Mouse (Mus musculus) MEL (cell line): ENCODE measurements around the gene Fyn. TPM values are rescaled to one million over a fixed set of nuclear protein-coding genes. Genes with fewer than 3 reads are reported as not detected.

Source experiments
- DNase-seq: peaks from one replicate; pipeline ENCODE4 v3.0.0; 2011; ENCODE audit warnings: low read depth, low spot score
- H3K27ac ChIP-seq: 2 replicates; pipeline ENCODE4 v1.5.1; 2012; ENCODE audit warnings: low read depth, mild to moderate bottlenecking, control low read depth, low read length, moderate library complexity; ENCODE audit not compliant: control insufficient read depth
- H3K27me3 ChIP-seq, 2 experiments: fragments of 150-350 bp in 1 of 2; sonication (generic) in 1 of 2; 2 replicates each; pipeline ENCODE4 v1.6.1; 2012; ENCODE audit warnings: low read length in 2 of 2, mild to moderate bottlenecking in 2 of 2, improper control_type of control experiment in 1 of 2, moderate library complexity in 1 of 2; ENCODE audit not compliant: insufficient read depth in 2 of 2, control insufficient read depth in 1 of 2
- H3K36me3 ChIP-seq, 2 experiments: 2 replicates each; pipeline ENCODE4 v1.6.1; 2012 to 2014; ENCODE audit warnings: low read length in 2 of 2, improper control_type of control experiment in 1 of 2, inconsistent platforms in 1 of 2, mild to moderate bottlenecking in 1 of 2; ENCODE audit not compliant: insufficient read depth in 2 of 2, control insufficient read depth in 1 of 2
- H3K4me1 ChIP-seq, 2 experiments: fragments of 150-350 bp in 1 of 2; sonication (generic) in 1 of 2; 2 replicates each; pipeline ENCODE4 v1.6.1; 2012; ENCODE audit warnings: low read length in 2 of 2, improper control_type of control experiment in 1 of 2, mild to moderate bottlenecking in 1 of 2; ENCODE audit not compliant: insufficient read depth in 2 of 2, control insufficient read depth in 1 of 2
- H3K4me3 ChIP-seq, 2 experiments: fragments of 150-350 bp in 1 of 2; sonication (generic) in 1 of 2; 2 replicates each; pipeline ENCODE4 v1.5.1; 2012; ENCODE audit warnings: low read depth in 2 of 2, low read length in 2 of 2, mild to moderate bottlenecking in 2 of 2, moderate library complexity in 2 of 2, control low read depth in 1 of 2, improper control_type of control experiment in 1 of 2; ENCODE audit not compliant: control insufficient read depth in 1 of 2, insufficient read depth in 1 of 2
- H3K79me2 ChIP-seq: 2 replicates; pipeline ENCODE4 v1.6.1; 2012; ENCODE audit warnings: mild to moderate bottlenecking, low read length, moderate library complexity; ENCODE audit not compliant: control insufficient read depth, poor library complexity, insufficient read depth
- H3K9ac ChIP-seq: 2 replicates; pipeline ENCODE4 v1.6.1; 2012; ENCODE audit warnings: low read depth, mild to moderate bottlenecking, control low read depth, low read length, moderate library complexity; ENCODE audit not compliant: control insufficient read depth, poor library complexity, severe bottlenecking
- H3K9me3 ChIP-seq: fragments of 150-350 bp; sonication (generic); replicated peaks from 2 replicates; pipeline ENCODE4 v1.6.1; 2012; ENCODE audit warnings: mild to moderate bottlenecking, low read length, improper control_type of control experiment, moderate library complexity; ENCODE audit not compliant: insufficient read depth
- BHLHE40 ChIP-seq: IDR thresholded peaks from 2 replicates; pipeline ENCODE4 v1.6.1; 2012; ENCODE audit warnings: low read depth, mild to moderate bottlenecking, inconsistent platforms, low read length, improper control_type of control experiment, borderline replicate concordance
- CHD1 ChIP-seq: IDR thresholded peaks from 2 replicates; pipeline ENCODE4 v1.6.1; 2012; ENCODE audit warnings: low read depth, mild to moderate bottlenecking, inconsistent platforms, low read length, improper control_type of control experiment
- CHD2 ChIP-seq: IDR thresholded peaks from 2 replicates; pipeline ENCODE4 v1.6.1; 2011; ENCODE audit warnings: low read length, improper control_type of control experiment
- E2F4 ChIP-seq: IDR thresholded peaks from 2 replicates; pipeline ENCODE4 v1.6.1; 2011; ENCODE audit warnings: low read depth, low read length, improper control_type of control experiment, borderline replicate concordance
- ELF1 ChIP-seq: IDR thresholded peaks from 2 replicates; pipeline ENCODE4 v1.6.1; 2014; ENCODE audit warnings: low read depth, mild to moderate bottlenecking, inconsistent platforms, low read length, improper control_type of control experiment, moderate library complexity
- EP300 ChIP-seq, 2 experiments: IDR thresholded peaks; 2 replicates each; pipeline ENCODE4 v1.6.1; 2011; ENCODE audit warnings: improper control_type of control experiment in 2 of 2, low read length in 2 of 2, low read depth in 1 of 2, mild to moderate bottlenecking in 1 of 2
- GATA1 ChIP-seq: IDR thresholded peaks from 2 replicates; pipeline ENCODE4 v1.6.1; 2011; ENCODE audit warnings: low read depth, low read length, improper control_type of control experiment
- HCFC1 ChIP-seq: IDR thresholded peaks from 2 replicates; pipeline ENCODE4 v1.6.1; 2012; ENCODE audit warnings: low read depth, mild to moderate bottlenecking, inconsistent platforms, low read length, improper control_type of control experiment, moderate library complexity
- MYB ChIP-seq: IDR thresholded peaks from 2 replicates; pipeline ENCODE4 v1.6.1; 2011; ENCODE audit warnings: mild to moderate bottlenecking, low read depth, low read length, improper control_type of control experiment
- MYC ChIP-seq: IDR thresholded peaks from 2 replicates; pipeline ENCODE4 v1.6.1; 2011; ENCODE audit warnings: low read depth, mild to moderate bottlenecking, low read length, improper control_type of control experiment, moderate library complexity
- POLR2A ChIP-seq, 2 experiments: IDR thresholded peaks; 2 replicates each; pipeline ENCODE4 v1.6.1; 2011 to 2012; ENCODE audit warnings: low read length in 2 of 2, mild to moderate bottlenecking in 2 of 2, control low read depth in 1 of 2, improper control_type of control experiment in 1 of 2, low read depth in 1 of 2, moderate library complexity in 1 of 2; ENCODE audit not compliant: control insufficient read depth in 1 of 2, insufficient read depth in 1 of 2, poor library complexity in 1 of 2
- POLR2AphosphoS5 ChIP-seq: IDR thresholded peaks from 2 replicates; pipeline ENCODE4 v1.6.1; 2012; ENCODE audit warnings: low read depth, borderline replicate concordance, mild to moderate bottlenecking, inconsistent platforms, low read length, moderate library complexity, mixed read lengths
- SIN3A ChIP-seq: IDR thresholded peaks from 2 replicates; pipeline ENCODE4 v1.6.1; 2012; ENCODE audit warnings: low read length, improper control_type of control experiment, inconsistent platforms
- TBP ChIP-seq: IDR thresholded peaks from 2 replicates; pipeline ENCODE4 v1.8.0; 2011; ENCODE audit warnings: low read depth, low read length, improper control_type of control experiment
- TCF12 ChIP-seq: IDR thresholded peaks from 2 replicates; pipeline ENCODE4 v1.6.1; 2014; ENCODE audit warnings: low read depth, mild to moderate bottlenecking, inconsistent platforms, low read length, improper control_type of control experiment, moderate library complexity
- USF1 ChIP-seq: IDR thresholded peaks from 2 replicates; pipeline ENCODE4 v1.6.1; 2014; ENCODE audit warnings: low read depth, mild to moderate bottlenecking, inconsistent platforms, low read length, improper control_type of control experiment, moderate library complexity
- USF2 ChIP-seq, 2 experiments: IDR thresholded peaks; 2 replicates each; pipeline ENCODE4 v1.6.1; 2011 to 2012; ENCODE audit warnings: improper control_type of control experiment in 2 of 2, low read length in 2 of 2, borderline replicate concordance in 1 of 2, inconsistent platforms in 1 of 2, low read depth in 1 of 2, mild to moderate bottlenecking in 1 of 2; ENCODE audit not compliant: insufficient read depth in 1 of 2
- ZC3H11A ChIP-seq: IDR thresholded peaks from 2 replicates; pipeline ENCODE4 v1.6.1; 2012; ENCODE audit warnings: low read depth, mild to moderate bottlenecking, inconsistent platforms, low read length, improper control_type of control experiment
- ZKSCAN1 ChIP-seq: IDR thresholded peaks from 2 replicates; pipeline ENCODE4 v1.6.1; 2012; ENCODE audit warnings: low read depth, mild to moderate bottlenecking, inconsistent platforms, low read length, improper control_type of control experiment, moderate library complexity
- ZNF384 ChIP-seq: IDR thresholded peaks from 2 replicates; pipeline ENCODE4 v1.6.1; 2012; ENCODE audit warnings: low read depth, mild to moderate bottlenecking, inconsistent platforms, low read length, improper control_type of control experiment
- polyA plus RNA-seq, 2 experiments: library from polyadenylated mRNA; stranded (reverse) in 1 of 2; unstranded in 1 of 2; fragments of >175 nt in 1 of 2; fragments of >200 nt in 1 of 2; gene quantifications; 2 replicates each; pipeline versions ENCODE4 v1.2.1 to v1.2.4; 2012; ENCODE audit warnings: low replicate concordance in 2 of 2, low read depth in 1 of 2; ENCODE audit not compliant: insufficient read length in 2 of 2, insufficient read depth in 1 of 2, missing spikeins in 1 of 2
- total RNA-seq: library from RNA; depleted of rRNA; stranded (reverse); fragments of 300-350 nt; gene quantifications from 2 replicates; pipeline ENCODE4 v1.2.3, GENCODE M21; 2012

The Fyn gene
- total and polyA plus RNA-seq, 3 experiments, result 0.03 TPM; not detected in 2

- H3K27me3 ChIP-seq, result no peaks in the 10 kb centered on the region; a peak in 1 of 4 replicates
- DNase-seq, result no peak
- no peaks in the 10 kb centered on the region for H3K79me2 ChIP-seq
- H3K27ac ChIP-seq, result no peak overlapping the region
- H3K4me1 ChIP-seq, result no peaks in the 10 kb centered on the region
- TF ChIP-seq SIN3A (no peak), CHD2 (no peak), USF2 (IDR thresholded peaks at IDR 0.05; ENCODE audit: borderline replicate concordance in 1 of 2, insufficient read depth in 1 of 2, low read depth in 1 of 2, low read length in 2 of 2) (no peak), USF1 (no peak), CHD1 (no peak), ELF1 (no peak), EP300 (IDR thresholded peaks at IDR 0.05; ENCODE audit: low read depth in 1 of 2, low read length in 2 of 2) (no peak), ZNF384 (no peak), POLR2A (IDR thresholded peaks at IDR 0.05; ENCODE audit: control insufficient read depth in 1 of 2, insufficient read depth in 1 of 2, low read depth in 1 of 2, low read length in 2 of 2, poor library complexity in 1 of 2) (no peak), MYC (no peak), HCFC1 (no peak), TCF12 (no peak), E2F4 (no peak), ZC3H11A (no peak), ZKSCAN1 (no peak), BHLHE40 (no peak), TBP (no peak)
- H3K36me3 ChIP-seq, result no peaks in the 10 kb centered on the region
- no peak overlapping the region for H3K4me3 ChIP-seq
- no peaks in the 10 kb centered on the region for H3K9me3 ChIP-seq
- H3K9ac ChIP-seq, result no peak overlapping the region
Observed at GRCm38 (mm10) chr10:39562383-39562782, 193.7 kb downstream of the Fyn start.

- Histone ChIP-seq H3K36me3 (no peaks in the 10 kb centered on the region), H3K4me1 (no peaks in the 10 kb centered on the region)
- no peak for DNase-seq
Observed at GRCm38 (mm10) chr10:39563552-39564223, 195.0 kb downstream of the Fyn start.

More at GRCm38 (mm10) chr10:39563552-39564223, 195.0 kb downstream of the Fyn start:
- TF ChIP-seq TCF12 (no peak), MYB (no peak), GATA1 (no peak), POLR2AphosphoS5 (no peak)
- Histone ChIP-seq H3K9ac (no peak overlapping the region), H3K27ac (no peak overlapping the region), H3K4me3 (no peak overlapping the region), H3K9me3 (no peaks in the 10 kb centered on the region), H3K79me2 (no peaks in the 10 kb centered on the region), H3K27me3 (no peaks in the 10 kb centered on the region; a peak in 1 of 4 replicates)
